Mouse (Mus musculus) heart, postnatal 0 days (tissue): ENCODE measurements at regions not wholly inside any gene's neighbourhood (a gene's known extent, or its start where the extent isn't known, plus 50 kb on each side); places are given as distances from the start of the nearest gene placed in this dataset.

Experiments
- CTCF ChIP-seq: IDR thresholded peaks from 2 replicates; pipeline ENCODE4 v1.5.1; 2016; ENCODE audit warnings: antibody characterized with exemption, control low read depth, low read depth
- EP300 ChIP-seq: IDR thresholded peaks from 2 replicates; pipeline ENCODE4 v1.6.1; 2016; ENCODE audit warnings: antibody characterized with exemption, low read depth

GRCm38 (mm10) chr16:86011051-86011450 lies 109.4 kb upstream of the Adamts5 start:
- TF ChIP-seq CTCF (no peak), EP300 (no peak)
